Mouse (Mus musculus): ENCODE data around the gene Gm4969.

Gm4969 gene

DNA sequence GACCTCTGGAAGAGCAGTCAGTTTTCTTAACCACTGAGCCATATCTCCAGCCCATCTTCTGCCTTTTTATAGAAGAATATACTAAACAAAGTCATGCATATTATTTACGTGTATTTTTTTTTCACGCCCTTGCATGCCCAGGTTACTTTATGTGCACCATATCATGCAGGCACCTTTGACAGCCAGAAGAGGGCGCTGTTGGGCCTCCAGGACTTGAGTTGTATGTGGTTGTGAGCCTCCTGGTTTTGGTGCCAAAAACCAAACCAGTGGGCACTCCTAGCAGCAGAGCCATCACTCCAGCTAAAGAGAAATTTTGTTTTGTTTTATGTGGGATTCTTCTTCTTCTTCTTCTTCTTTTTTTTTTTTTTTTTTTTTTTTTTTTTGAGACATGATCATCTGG is 48.7 kb downstream of the Gm4969 start:
- Histone ChIP-seq H3K9me3 (ENCODE audit: low read length) (no peaks in the 10 kb centered on the region), H3K4me3 (replicated peaks; ENCODE audit: low read length) (no peak overlapping the region), H3K36me3 (ENCODE audit: insufficient read depth, low read length) (no peaks in the 10 kb centered on the region), H3K27me3 (ENCODE audit: insufficient read depth, low read length) (peaks cover 29% of the 10 kb centered on the region), H3K4me1 (replicated peaks; ENCODE audit: low read depth, low read length) (peaks cover 35% of the 10 kb centered on the region)
- no peak for TF ChIP-seq POU5F1 (IDR thresholded peaks at IDR 0.05; ENCODE audit: borderline replicate concordance, low read length)
- TF ChIP-seq NANOG (IDR thresholded peaks at IDR 0.05; ENCODE audit: borderline replicate concordance, low read length): no peak
- TF ChIP-seq CTCF (conservative IDR thresholded peaks at IDR 0.05; ENCODE audit: low read length): peak; percentile 72

DNA sequence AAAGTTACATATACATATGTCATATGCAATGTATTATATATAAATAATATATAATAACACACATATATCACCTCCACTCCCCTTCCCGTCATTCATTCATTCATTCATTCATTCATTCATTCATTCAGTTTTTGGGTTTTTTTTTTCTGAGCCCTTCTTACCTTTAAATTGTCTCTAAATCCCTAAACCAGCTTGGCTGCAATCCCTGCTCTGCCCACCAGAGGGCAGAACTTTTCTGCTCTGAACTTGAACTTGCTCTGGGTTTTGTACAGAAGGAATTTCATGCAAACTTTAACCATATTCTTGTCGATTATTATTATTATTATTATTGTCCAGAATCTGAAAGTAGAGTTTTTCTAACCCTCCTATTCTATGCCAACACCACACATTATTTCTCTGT is 49.5 kb downstream of the Gm4969 start:
- H3K4me1 ChIP-seq (replicated peaks; ENCODE audit: low read depth, low read length): peaks cover 33% of the 10 kb centered on the region
- H3K36me3 ChIP-seq (ENCODE audit: insufficient read depth, low read length): no peaks in the 10 kb centered on the region
- peak; percentile 88 for TF ChIP-seq CTCF (conservative IDR thresholded peaks at IDR 0.05; ENCODE audit: low read length)
- no peak for TF ChIP-seq NANOG (IDR thresholded peaks at IDR 0.05; ENCODE audit: borderline replicate concordance, low read length)
- peaks cover 35% of the 10 kb centered on the region for H3K27me3 ChIP-seq (ENCODE audit: insufficient read depth, low read length)
- H3K9me3 ChIP-seq (ENCODE audit: low read length): no peaks in the 10 kb centered on the region
- no peak overlapping the region for H3K4me3 ChIP-seq (replicated peaks; ENCODE audit: low read length)

DNA sequence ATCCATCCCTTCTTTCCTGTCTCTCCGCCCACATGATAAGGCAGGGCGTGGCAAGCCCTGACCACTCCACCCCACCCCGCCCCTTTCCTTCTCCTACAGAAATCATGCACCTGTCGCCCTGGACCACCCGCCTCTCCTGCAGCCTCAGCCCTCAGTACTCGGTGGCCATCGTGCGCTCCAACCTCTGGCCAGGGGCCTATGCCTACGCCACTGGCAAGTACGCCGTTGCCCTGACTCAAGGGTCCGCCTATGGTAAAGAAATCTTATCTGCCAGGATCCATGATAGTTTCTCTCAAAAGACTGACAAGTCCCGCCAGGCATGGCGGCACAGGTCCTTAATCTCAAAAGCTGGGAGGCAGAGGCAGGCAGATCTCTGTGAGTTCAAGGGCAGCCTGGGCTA is 50.2 kb downstream of the Gm4969 start:
- H3K4me3 ChIP-seq (replicated peaks; ENCODE audit: low read length): peak overlapping the region; percentile 57
- no peaks in the 10 kb centered on the region for H3K9me3 ChIP-seq (ENCODE audit: low read length)
- H3K36me3 ChIP-seq (ENCODE audit: insufficient read depth, low read length): no peaks in the 10 kb centered on the region
- peaks cover 28% of the 10 kb centered on the region for H3K4me1 ChIP-seq (replicated peaks; ENCODE audit: low read depth, low read length)
- H3K27me3 ChIP-seq (ENCODE audit: insufficient read depth, low read length): peaks cover 40% of the 10 kb centered on the region
- TF ChIP-seq NANOG (IDR thresholded peaks at IDR 0.05; ENCODE audit: borderline replicate concordance, low read length): no peak
- TF ChIP-seq CTCF (conservative IDR thresholded peaks at IDR 0.05; ENCODE audit: low read length): no peak
- TF ChIP-seq POU5F1 (IDR thresholded peaks at IDR 0.05; ENCODE audit: borderline replicate concordance, low read length): no peak

DNA sequence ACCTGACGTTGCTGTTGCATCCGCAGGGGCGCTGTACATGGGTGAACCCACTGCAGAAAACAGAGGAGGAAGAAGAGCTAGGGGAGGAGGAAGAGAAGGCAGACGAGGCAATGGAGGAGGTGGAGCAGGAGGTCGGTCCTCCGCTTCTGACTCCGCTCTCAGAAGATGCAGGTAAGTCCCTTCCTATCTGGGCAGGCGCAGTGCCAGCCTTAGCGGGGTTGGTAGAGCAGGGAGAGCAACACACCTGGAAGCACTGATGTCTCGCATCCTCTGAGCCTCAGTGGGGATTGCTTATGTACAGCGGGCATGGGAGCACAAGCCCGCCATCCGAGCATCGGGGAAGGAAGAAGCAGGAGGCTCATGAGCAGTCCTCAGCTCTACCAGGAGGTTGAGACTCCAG is 51.1 kb downstream of the Gm4969 start:
- H3K4me1 ChIP-seq (replicated peaks; ENCODE audit: low read depth, low read length): peaks cover 26% of the 10 kb centered on the region
- peak overlapping the region; percentile 45 for H3K4me3 ChIP-seq (replicated peaks; ENCODE audit: low read length)
- peaks cover 48% of the 10 kb centered on the region for H3K27me3 ChIP-seq (ENCODE audit: insufficient read depth, low read length)
- TF ChIP-seq POU5F1 (IDR thresholded peaks at IDR 0.05; ENCODE audit: borderline replicate concordance, low read length) (no peak), NANOG (IDR thresholded peaks at IDR 0.05; ENCODE audit: borderline replicate concordance, low read length) (no peak), CTCF (conservative IDR thresholded peaks at IDR 0.05; ENCODE audit: low read length) (no peak)
- H3K9me3 ChIP-seq (ENCODE audit: low read length): no peaks in the 10 kb centered on the region
- H3K36me3 ChIP-seq (ENCODE audit: insufficient read depth, low read length): no peaks in the 10 kb centered on the region

- Histone ChIP-seq H3K36me3 (ENCODE audit: insufficient read depth, low read length) (no peaks in the 10 kb centered on the region), H3K27me3 (ENCODE audit: insufficient read depth, low read length) (peaks cover 48% of the 10 kb centered on the region), H3K9me3 (ENCODE audit: low read length) (no peaks in the 10 kb centered on the region), H3K4me3 (replicated peaks; ENCODE audit: low read length) (peak overlapping the region; percentile 73), H3K4me1 (replicated peaks; ENCODE audit: low read depth, low read length) (peaks cover 26% of the 10 kb centered on the region)
- no peak for TF ChIP-seq CTCF (conservative IDR thresholded peaks at IDR 0.05; ENCODE audit: low read length)
- TF ChIP-seq NANOG (IDR thresholded peaks at IDR 0.05; ENCODE audit: borderline replicate concordance, low read length): no peak
- no peak for TF ChIP-seq POU5F1 (IDR thresholded peaks at IDR 0.05; ENCODE audit: borderline replicate concordance, low read length)
Observed at GRCm38 (mm10) chr7:19065896-19066295, 52.3 kb downstream of the Gm4969 start.

DNA sequence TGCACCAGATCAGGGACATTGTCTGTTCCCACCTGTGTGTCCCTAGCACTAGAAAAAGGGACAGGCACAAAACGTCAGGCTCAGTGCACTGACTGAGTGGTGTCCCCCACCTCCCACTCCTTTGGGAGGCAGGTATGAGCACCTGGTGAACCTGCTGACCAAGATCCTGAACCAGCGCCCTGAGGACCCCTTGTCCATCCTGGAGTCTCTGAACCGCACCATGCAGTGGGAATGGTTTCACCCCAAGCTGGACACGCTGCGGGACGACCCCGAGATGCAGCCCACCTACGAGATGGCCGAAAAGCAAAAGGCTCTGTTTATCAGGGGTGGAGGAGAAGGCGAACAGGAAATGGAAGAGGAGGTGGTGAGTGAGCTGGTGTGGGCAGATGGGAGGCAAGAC is 60.8 kb downstream of the Gm4969 start:
- no peak overlapping the region for H3K4me3 ChIP-seq (replicated peaks; ENCODE audit: low read length)
- H3K4me1 ChIP-seq (replicated peaks; ENCODE audit: low read depth, low read length): peaks cover 29% of the 10 kb centered on the region
- H3K27me3 ChIP-seq (ENCODE audit: insufficient read depth, low read length): peaks cover 6% of the 10 kb centered on the region
- no peaks in the 10 kb centered on the region for H3K9me3 ChIP-seq (ENCODE audit: low read length)
- peaks cover 27% of the 10 kb centered on the region for H3K36me3 ChIP-seq (ENCODE audit: insufficient read depth, low read length)
- TF ChIP-seq CTCF (conservative IDR thresholded peaks at IDR 0.05; ENCODE audit: low read length) (no peak), NANOG (IDR thresholded peaks at IDR 0.05; ENCODE audit: borderline replicate concordance, low read length) (no peak)

- peaks cover 50% of the 10 kb centered on the region for H3K36me3 ChIP-seq (ENCODE audit: insufficient read depth, low read length)
- H3K4me1 ChIP-seq (replicated peaks; ENCODE audit: low read depth, low read length): peaks cover 43% of the 10 kb centered on the region
- H3K9me3 ChIP-seq (ENCODE audit: low read length): no peaks in the 10 kb centered on the region
- TF ChIP-seq POU5F1 (IDR thresholded peaks at IDR 0.05; ENCODE audit: borderline replicate concordance, low read length) (no peak), NANOG (IDR thresholded peaks at IDR 0.05; ENCODE audit: borderline replicate concordance, low read length) (no peak), CTCF (conservative IDR thresholded peaks at IDR 0.05; ENCODE audit: low read length) (no peak)
- H3K27me3 ChIP-seq (ENCODE audit: insufficient read depth, low read length): 0 out of 2 replicates have a peak, but pooled peaks cover 2% of the 10 kb centered on the region
- H3K4me3 ChIP-seq (replicated peaks; ENCODE audit: low read length): peak overlapping the region; percentile 21; the same call in 1 of the 2 replicates
Observed at GRCm38 (mm10) chr7:19055108-19055507, 63.1 kb downstream of the Gm4969 start.

GRCm38 (mm10) chr7:19054777-19055076 is 63.4 kb downstream of the Gm4969 start:
- TF ChIP-seq CTCF (conservative IDR thresholded peaks at IDR 0.05; ENCODE audit: low read length): no peak
- TF ChIP-seq NANOG (IDR thresholded peaks at IDR 0.05; ENCODE audit: borderline replicate concordance, low read length): no peak
- no peak for TF ChIP-seq POU5F1 (IDR thresholded peaks at IDR 0.05; ENCODE audit: borderline replicate concordance, low read length)
- 0 out of 2 replicates have a peak, but pooled peaks cover 2% of the 10 kb centered on the region for H3K27me3 ChIP-seq (ENCODE audit: insufficient read depth, low read length)

DNA sequence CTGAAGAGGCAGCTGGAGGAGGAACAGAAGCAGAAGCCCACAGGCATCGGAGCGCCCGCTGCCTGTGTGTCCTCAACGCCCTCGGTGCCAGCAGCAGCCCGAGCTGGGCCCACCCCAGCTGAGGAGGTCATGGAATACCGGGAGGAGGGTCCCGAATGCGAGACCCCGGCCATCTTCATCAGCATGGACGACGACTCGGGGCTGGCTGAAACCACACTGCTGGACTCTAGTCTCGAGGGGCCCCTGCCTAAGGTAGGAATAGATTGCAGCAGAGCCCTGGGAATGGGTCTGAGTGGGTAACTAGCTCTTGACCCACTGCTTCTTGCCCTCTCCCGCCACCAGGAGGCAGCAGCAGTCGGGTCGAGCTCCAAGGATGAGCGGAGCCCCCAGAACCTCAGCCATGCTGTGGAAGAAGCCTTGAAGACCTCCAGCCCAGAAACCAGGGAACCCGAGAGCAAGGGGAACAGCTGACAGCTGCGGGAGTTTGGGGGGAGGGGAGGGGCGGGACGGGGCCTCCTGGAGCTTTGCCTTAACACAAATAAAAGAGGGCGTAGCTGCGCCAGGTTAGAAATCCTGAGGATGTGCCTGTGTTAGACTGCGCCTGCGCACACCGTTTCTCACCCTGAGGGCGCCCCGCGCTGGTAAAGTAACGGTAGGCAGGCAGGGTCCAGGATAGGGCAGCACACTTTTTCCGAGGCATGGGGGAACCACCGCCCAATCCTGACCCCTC is 64.0 kb downstream of the Gm4969 start, which contains the start of gene Rsph6a:
Gene Rsph6a (plus strand): TSS at position 644 of the 730 bp plus-strand sequence.
- Histone ChIP-seq H3K9me3 (ENCODE audit: low read length) (no peaks in the 10 kb centered on the region), H3K4me3 (replicated peaks; ENCODE audit: low read length) (peak within 1 kb of the TSS; percentile 51), H3K36me3 (ENCODE audit: insufficient read depth, low read length) (peaks cover 59% of the 10 kb centered on the region), H3K27me3 (ENCODE audit: insufficient read depth, low read length) (no peaks in the 10 kb centered on the region), H3K4me1 (replicated peaks; ENCODE audit: low read depth, low read length) (peaks cover 43% of the 10 kb centered on the region)
- no peak for TF ChIP-seq POU5F1 (IDR thresholded peaks at IDR 0.05; ENCODE audit: borderline replicate concordance, low read length)
- TF ChIP-seq CTCF (conservative IDR thresholded peaks at IDR 0.05; ENCODE audit: low read length): peak; percentile 52
- no peak for TF ChIP-seq NANOG (IDR thresholded peaks at IDR 0.05; ENCODE audit: borderline replicate concordance, low read length)

More at GRCm38 (mm10) chr7:19054777-19055076, 63.4 kb downstream of the Gm4969 start:
- Histone ChIP-seq H3K36me3 (ENCODE audit: insufficient read depth, low read length) (peaks cover 54% of the 10 kb centered on the region), H3K4me3 (replicated peaks; ENCODE audit: low read length) (peak overlapping the region; percentile 21; the same call in 1 of the 2 replicates), H3K9me3 (ENCODE audit: low read length) (no peaks in the 10 kb centered on the region), H3K4me1 (replicated peaks; ENCODE audit: low read depth, low read length) (peaks cover 43% of the 10 kb centered on the region)
